Mouse (Mus musculus) hindbrain, embryonic 11.5 days (tissue): ENCODE results near the gene Fes. TPM values are rescaled to one million over a fixed set of nuclear protein-coding genes. Genes with fewer than 3 reads are reported as not detected.

Experiments used
- ATAC-seq: fragments of 200-750 bp; cut with Nextera tagmentation; 2 replicates; pipeline ENCODE4 v1.8.0; 2017; ENCODE audit warnings: mild to moderate bottlenecking, moderate TSS enrichment, moderate library complexity; ENCODE audit not compliant: low FRiP score
- DNase-seq: peaks from one replicate; pipeline ENCODE4 v3.0.0-alpha.2; 2015; ENCODE audit warnings: low spot score
- H3K27ac ChIP-seq: fragments of 300-500 bp; sonication (generic); 2 replicates; pipeline ENCODE4 v1.5.1; 2014; ENCODE audit warnings: mild to moderate bottlenecking, low read depth, low read length
- H3K27me3 ChIP-seq: fragments of 300-500 bp; sonication (generic); 2 replicates; pipeline ENCODE4 v1.6.1; 2014; ENCODE audit warnings: mild to moderate bottlenecking, low read length, moderate library complexity, mixed read lengths; ENCODE audit not compliant: control insufficient read depth, insufficient read depth
- H3K36me3 ChIP-seq: fragments of 300-500 bp; sonication (generic); 2 replicates; pipeline ENCODE4 v1.6.1; 2014; ENCODE audit warnings: mild to moderate bottlenecking, low read length, moderate library complexity, mixed read lengths; ENCODE audit not compliant: control insufficient read depth, insufficient read depth
- H3K4me1 ChIP-seq: fragments of 300-500 bp; sonication (generic); replicated peaks from 2 replicates; pipeline ENCODE4 v1.6.1; 2014; ENCODE audit warnings: low read length, mixed read lengths; ENCODE audit not compliant: control insufficient read depth, insufficient read depth
- H3K4me2 ChIP-seq: fragments of 300-500 bp; sonication (generic); replicated peaks from 2 replicates; pipeline ENCODE4 v1.6.1; 2014; ENCODE audit warnings: mild to moderate bottlenecking, low read depth, low read length
- H3K4me3 ChIP-seq: fragments of 300-500 bp; sonication (generic); 2 replicates; pipeline ENCODE4 v1.5.1; 2014; ENCODE audit warnings: low read depth, low read length
- H3K9ac ChIP-seq: fragments of 300-500 bp; sonication (generic); 2 replicates; pipeline ENCODE4 v1.6.1; 2014; ENCODE audit warnings: low read depth, low read length
- H3K9me3 ChIP-seq: fragments of 300-500 bp; sonication (generic); 2 replicates; pipeline ENCODE4 v1.6.1; 2016; ENCODE audit warnings: low read length; ENCODE audit not compliant: control insufficient read depth
- WGBS: fragments of 180-500 bp; shearing (Covaris S2); extraction: QIAGEN DNeasy Blood & Tissue Kit; methylation state at CpG from one replicate; pipeline ENCODE4 v1.1.7; 2014; 5-methylcytosine and 5-hydroxymethylcytosine counted together
- polyA plus RNA-seq: library from polyadenylated mRNA; unstranded; fragments of >200 nt; fragmentation: Nextera tagmentation; extraction: Ambion mirVana; gene quantifications from 2 replicates; pipeline ENCODE4 v1.2.1, GENCODE M21; 2014

Fes gene
- polyA plus RNA-seq, result 5.8 and 9.5 TPM in 2 replicates

DNA sequence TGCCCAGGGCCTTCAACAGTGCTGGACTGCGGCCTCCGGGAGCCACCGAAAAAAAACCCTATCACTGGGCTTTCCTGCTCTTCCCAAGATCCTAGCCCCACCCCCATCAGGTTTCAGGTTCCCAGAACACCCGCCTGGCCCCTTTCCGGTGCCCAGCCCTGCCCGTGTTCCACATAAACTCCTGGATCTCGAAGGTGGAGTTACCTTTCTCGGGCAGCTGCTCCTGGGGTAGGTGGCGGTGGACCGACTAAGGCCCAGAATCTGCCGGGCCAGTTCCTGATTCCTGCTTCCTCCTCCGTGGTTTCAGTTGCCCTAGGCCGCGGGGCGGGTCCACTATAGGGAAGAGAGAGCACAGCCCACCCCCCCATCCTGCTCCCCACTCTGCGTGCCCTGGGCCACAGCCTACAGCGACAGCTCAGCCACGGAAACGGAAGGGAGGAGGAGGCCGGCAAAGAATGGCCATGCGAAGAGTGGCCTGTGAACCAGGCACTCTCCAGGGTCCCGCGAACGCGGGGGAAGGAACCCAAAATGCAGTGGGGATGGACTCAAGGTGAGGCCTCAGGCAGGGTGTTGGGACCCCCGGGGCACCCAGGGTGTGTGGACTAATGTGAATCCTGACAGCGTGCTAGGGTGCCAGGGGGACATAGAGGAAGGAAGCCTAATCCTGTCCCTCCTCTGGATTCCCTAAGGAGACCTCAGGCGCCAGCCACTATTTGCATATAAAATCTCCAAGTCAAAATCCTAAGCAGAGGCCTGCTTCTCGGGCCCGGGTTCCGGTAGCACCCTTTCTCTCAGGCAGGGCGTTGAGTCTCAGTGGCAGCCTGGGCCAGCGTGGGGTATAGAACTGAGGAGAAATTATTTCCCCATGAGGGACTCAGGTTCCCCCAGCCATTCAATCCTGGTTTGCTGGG is at the start of gene Fes:
Fes (minus strand) TSS at position 314 of the 911 bp plus-strand sequence.
- Histone ChIP-seq H3K9ac (peak within 1 kb of the TSS; percentile 51), H3K27me3 (no peaks in the 10 kb centered on the region), H3K4me2 (peak within 1 kb of the TSS; percentile 41), H3K9me3 (no peaks in the 10 kb centered on the region), H3K4me3 (peak within 1 kb of the TSS; percentile 21), H3K27ac (peak within 1 kb of the TSS; percentile 48; the same call in 1 of the 2 replicates), H3K4me1 (peaks cover 15% of the 10 kb centered on the region), H3K36me3 (no peaks in the 10 kb centered on the region)
- ATAC-seq (peak; percentile 53; the same call in 1 of the 2 replicates), DNase-seq (peak; percentile 67)
- WGBS, result 8% methylated on average over 33 of the region's 33 CpGs

DNA sequence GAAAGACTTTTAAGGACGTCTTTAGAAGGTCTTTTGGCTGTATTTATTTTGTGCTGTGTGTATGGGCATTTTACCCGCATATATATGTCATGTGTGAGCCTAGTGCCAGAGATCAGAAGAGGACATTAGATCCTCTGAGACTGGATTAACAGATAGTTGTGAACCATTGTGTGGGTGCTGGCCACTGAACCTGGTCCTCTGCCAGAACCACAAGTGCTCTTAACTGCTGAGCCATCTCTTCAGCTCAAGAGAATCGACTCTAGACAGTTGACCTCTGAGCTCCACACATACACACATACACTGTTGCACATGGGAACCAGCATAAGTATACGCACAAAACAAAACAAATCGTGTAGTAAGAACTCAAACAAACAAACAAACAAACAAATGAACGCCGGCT is 48.8 kb upstream of the Fes start:
- no peaks in the 10 kb centered on the region for H3K36me3 ChIP-seq
- ATAC-seq, result no peak
- no peaks in the 10 kb centered on the region for H3K4me1 ChIP-seq
- H3K27me3 ChIP-seq, result no peaks in the 10 kb centered on the region
- DNase-seq, result no peak
- no peaks in the 10 kb centered on the region for H3K9me3 ChIP-seq
- 92% methylated on average over 7 of the region's 7 CpGs for WGBS
- no peak overlapping the region for H3K4me3 ChIP-seq
- H3K4me2 ChIP-seq, result no peak overlapping the region
- no peak overlapping the region for H3K9ac ChIP-seq
- no peak overlapping the region for H3K27ac ChIP-seq

DNA sequence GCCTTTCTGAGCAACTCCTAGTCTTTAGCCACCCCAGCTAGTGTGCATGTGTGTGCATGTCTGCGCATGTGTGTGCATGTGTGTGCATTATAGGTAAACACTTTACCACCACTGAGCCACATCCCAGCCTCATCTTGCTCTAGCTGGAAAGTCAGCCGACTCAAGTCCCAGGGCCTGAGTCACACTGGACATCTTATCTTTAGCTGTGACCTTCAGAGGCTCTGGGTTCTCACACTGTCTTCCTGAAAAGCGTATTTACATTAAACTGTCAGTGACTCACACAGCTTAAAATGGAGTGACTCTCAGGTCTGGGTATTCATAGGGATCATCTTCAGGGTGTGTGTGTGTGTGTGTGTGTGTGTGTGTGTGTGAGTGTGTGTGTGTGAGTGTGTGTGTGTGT is 47.8 kb upstream of the Fes start:
- ATAC-seq (no peak), DNase-seq (no peak)
- H3K4me2 ChIP-seq, result no peak overlapping the region
- no peak overlapping the region for H3K27ac ChIP-seq
- H3K9ac ChIP-seq, result no peak overlapping the region
- no peak overlapping the region for H3K4me3 ChIP-seq
- 83% methylated on average over 3 of the region's 3 CpGs for WGBS
- no peaks in the 10 kb centered on the region for H3K36me3 ChIP-seq
- no peaks in the 10 kb centered on the region for H3K4me1 ChIP-seq
- H3K9me3 ChIP-seq, result no peaks in the 10 kb centered on the region
- no peaks in the 10 kb centered on the region for H3K27me3 ChIP-seq

- Histone ChIP-seq H3K4me2 (no peak overlapping the region), H3K36me3 (no peaks in the 10 kb centered on the region), H3K4me1 (no peaks in the 10 kb centered on the region), H3K9ac (no peak overlapping the region), H3K4me3 (no peak overlapping the region), H3K27me3 (no peaks in the 10 kb centered on the region), H3K9me3 (no peaks in the 10 kb centered on the region), H3K27ac (no peak overlapping the region)
- 90% methylated on average over 12 of the region's 12 CpGs for WGBS
- ATAC-seq (no peak), DNase-seq (no peak)
These were observed 41.9 kb upstream of the Fes start for GRCm38 (mm10) chr7:80429661-80430060.

DNA sequence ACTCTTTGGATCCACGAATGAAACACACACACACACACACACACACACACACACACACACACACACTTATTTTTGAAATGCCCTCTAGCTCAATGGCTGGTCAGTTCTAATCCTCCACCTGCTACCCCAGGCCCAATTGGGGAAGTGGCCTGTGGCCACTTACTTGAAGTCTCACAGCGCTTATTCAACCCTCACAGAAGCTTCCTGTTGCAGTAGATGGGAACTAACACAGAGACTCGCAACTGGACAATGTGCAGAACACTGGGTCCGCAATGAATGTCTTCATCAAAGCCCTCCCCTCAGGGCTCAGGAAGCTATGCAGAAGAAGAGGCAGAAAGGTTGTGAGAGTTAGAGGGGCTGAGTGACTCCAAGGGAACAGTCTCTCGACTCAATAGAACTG is 40.0 kb upstream of the Fes start:
- Histone ChIP-seq H3K27ac (no peak overlapping the region), H3K9ac (no peak overlapping the region), H3K4me3 (no peak overlapping the region), H3K4me1 (no peaks in the 10 kb centered on the region), H3K36me3 (no peaks in the 10 kb centered on the region), H3K27me3 (no peaks in the 10 kb centered on the region), H3K4me2 (no peak overlapping the region), H3K9me3 (no peaks in the 10 kb centered on the region)
- DNase-seq (no peak), ATAC-seq (no peak)
- WGBS, result 86% methylated on average over 5 of the region's 5 CpGs

DNA sequence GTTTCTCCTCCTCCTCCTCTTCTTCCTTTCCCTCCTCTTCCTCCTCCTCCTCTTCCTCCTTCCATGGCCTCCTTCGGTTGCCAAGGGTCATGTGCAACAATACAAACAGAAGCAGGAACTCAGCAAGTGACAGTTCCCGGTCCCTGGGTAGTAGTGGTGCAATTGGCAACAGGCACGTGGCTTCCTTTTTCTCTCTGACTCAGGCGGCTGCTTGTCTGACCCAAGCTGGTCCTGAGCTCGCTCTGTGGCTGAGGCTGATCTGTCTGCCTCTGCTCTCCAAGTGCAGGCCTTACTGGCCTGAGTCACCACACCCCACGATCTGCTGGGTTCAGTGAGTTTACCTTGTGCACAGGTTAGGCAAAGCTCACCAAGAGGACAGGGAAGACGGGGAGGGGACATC is 38.6 kb upstream of the Fes start:
- no peak for ATAC-seq
- no peaks in the 10 kb centered on the region for H3K27me3 ChIP-seq
- H3K4me1 ChIP-seq, result no peaks in the 10 kb centered on the region
- H3K9ac ChIP-seq, result no peak overlapping the region
- no peaks in the 10 kb centered on the region for H3K9me3 ChIP-seq
- DNase-seq, result no peak
- H3K27ac ChIP-seq, result no peak overlapping the region
- H3K4me2 ChIP-seq, result no peak overlapping the region
- H3K4me3 ChIP-seq, result no peak overlapping the region
- H3K36me3 ChIP-seq, result no peaks in the 10 kb centered on the region
- 71% methylated on average over 7 of the region's 7 CpGs for WGBS

- no peak overlapping the region for H3K4me2 ChIP-seq
These were observed 37.0 kb upstream of the Fes start for GRCm38 (mm10) chr7:80424722-80425121.

GRCm38 (mm10) chr7:80422759-80423480 is 35.2 kb upstream of the Fes start:
- H3K4me2 ChIP-seq, result no peak overlapping the region
- WGBS, result 34% methylated on average over 20 of the region's 20 CpGs
- H3K4me3 ChIP-seq, result no peak overlapping the region

More at GRCm38 (mm10) chr7:80424722-80425121, 37.0 kb upstream of the Fes start:
- WGBS, result 70% methylated on average over 6 of the region's 6 CpGs
- Histone ChIP-seq H3K27me3 (no peaks in the 10 kb centered on the region), H3K4me3 (no peak overlapping the region), H3K4me1 (no peaks in the 10 kb centered on the region), H3K9me3 (no peaks in the 10 kb centered on the region), H3K36me3 (no peaks in the 10 kb centered on the region), H3K9ac (no peak overlapping the region), H3K27ac (no peak overlapping the region)
- ATAC-seq (no peak), DNase-seq (no peak)

More at GRCm38 (mm10) chr7:80422759-80423480, 35.2 kb upstream of the Fes start:
- H3K9me3 ChIP-seq, result no peaks in the 10 kb centered on the region
- ATAC-seq (no peak), DNase-seq (no peak)
- no peak overlapping the region for H3K9ac ChIP-seq
- H3K27ac ChIP-seq, result no peak overlapping the region
- H3K36me3 ChIP-seq, result no peaks in the 10 kb centered on the region
- H3K4me1 ChIP-seq, result no peaks in the 10 kb centered on the region
- no peaks in the 10 kb centered on the region for H3K27me3 ChIP-seq
